Mouse (Mus musculus) heart, embryonic 16.5 days (tissue): Measurements from ENCODE around the gene Rnasel. TPM values are rescaled to one million over a fixed set of nuclear protein-coding genes. Genes with fewer than 3 reads are reported as not detected.
"Not testable (repeated sequence)": the region's sequence is repeated elsewhere in the genome, so short reads cannot be mapped to it uniquely, and the experiment has no call there.

Experiments used
- ATAC-seq: fragments of 200-750 bp; cut with Nextera tagmentation; replicated peaks from 2 replicates; pipeline ENCODE4 v1.8.0; 2017; ENCODE audit warnings: moderate number of reproducible peaks; ENCODE audit not compliant: insufficient read depth, low FRiP score; ENCODE audit errors: extremely low read depth
- H3K27ac ChIP-seq: fragments of 300-500 bp; sonication (generic); 2 replicates; pipeline ENCODE4 v1.5.1; 2014; ENCODE audit warnings: mild to moderate bottlenecking, low read length, control low read depth, moderate library complexity
- H3K27me3 ChIP-seq: fragments of 300-500 bp; sonication (generic); 2 replicates; pipeline ENCODE4 v1.6.1; 2014; ENCODE audit warnings: low read length, mixed read lengths; ENCODE audit not compliant: control insufficient read depth, insufficient read depth
- H3K36me3 ChIP-seq: fragments of 300-500 bp; sonication (generic); 2 replicates; pipeline ENCODE4 v1.6.1; 2014; ENCODE audit not compliant: control insufficient read depth, insufficient read depth
- H3K4me1 ChIP-seq: fragments of 300-500 bp; sonication (generic); 2 replicates; pipeline ENCODE4 v1.6.1; 2014; ENCODE audit warnings: low read length, mixed read lengths; ENCODE audit not compliant: control insufficient read depth, insufficient read depth
- H3K4me2 ChIP-seq: fragments of 300-500 bp; sonication (generic); 2 replicates; pipeline ENCODE4 v1.6.1; 2014; ENCODE audit warnings: low read depth, mild to moderate bottlenecking, control low read depth, low read length
- H3K4me3 ChIP-seq: fragments of 300-500 bp; sonication (generic); 2 replicates; pipeline ENCODE4 v1.5.1; 2014; ENCODE audit warnings: mild to moderate bottlenecking, control low read depth, low read length
- H3K9ac ChIP-seq: fragments of 300-500 bp; sonication (generic); 2 replicates; pipeline ENCODE4 v1.6.1; 2014; ENCODE audit warnings: low read length, control low read depth
- H3K9me3 ChIP-seq: fragments of 300-500 bp; sonication (generic); replicated peaks from 2 replicates; pipeline ENCODE4 v1.6.1; 2016; ENCODE audit warnings: low read length; ENCODE audit not compliant: control insufficient read depth
- WGBS: fragments of 180-500 bp; shearing (Covaris S2); extraction: QIAGEN DNeasy Blood & Tissue Kit; methylation state at CpG from one replicate; pipeline ENCODE4 v1.1.7; 2014; 5-methylcytosine and 5-hydroxymethylcytosine counted together
- polyA plus RNA-seq: library from polyadenylated mRNA; unstranded; fragments of >200 nt; fragmentation: Nextera tagmentation; extraction: Ambion mirVana; gene quantifications from 2 replicates; pipeline ENCODE4 v1.2.1, GENCODE M21; 2015

Gene Rnasel
- polyA plus RNA-seq, 1 experiment from 2014 or later, result 28.2 TPM

DNA sequence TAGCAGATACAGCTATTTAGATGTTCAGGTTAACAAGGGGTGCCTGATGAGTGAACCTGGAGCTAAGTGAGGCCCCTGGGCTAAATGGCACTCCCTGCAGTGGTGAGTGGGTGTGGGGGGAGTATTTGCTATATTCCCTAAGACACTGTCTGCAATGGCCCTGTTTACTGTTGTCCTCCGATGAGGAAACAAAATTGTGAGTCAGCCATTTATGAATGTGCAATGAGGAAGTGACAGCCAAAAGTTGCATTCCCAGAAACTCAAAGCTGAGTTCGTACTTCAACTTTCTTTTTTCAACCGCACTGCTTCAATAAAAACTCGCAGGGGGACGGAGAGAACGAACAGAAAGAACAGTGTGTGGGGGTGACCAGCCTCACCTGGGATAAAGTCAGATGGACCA is 3.3 kb downstream of the Rnasel start:
- 79% methylated on average over 6 of the region's 6 CpGs for WGBS
- Histone ChIP-seq H3K36me3 (peaks cover 7% of the 10 kb centered on the region; the same call in 1 of the 2 replicates), H3K27ac (peak overlapping the region; percentile 71), H3K4me1 (peaks cover 25% of the 10 kb centered on the region), H3K27me3 (no peaks in the 10 kb centered on the region; the same call in 1 of the 2 replicates), H3K4me3 (peak overlapping the region; percentile 48), H3K9me3 (no peaks in the 10 kb centered on the region), H3K4me2 (peak overlapping the region; percentile 63), H3K9ac (peak overlapping the region; percentile 65)
- no peak for ATAC-seq

- ATAC-seq, result no peak
Observed at GRCm38 (mm10) chr1:153753725-153754464, 4.7 kb downstream of the Rnasel start.

GRCm38 (mm10) chr1:153764136-153764535 is 14.9 kb downstream of the Rnasel start:
- peaks cover 10% of the 10 kb centered on the region; the same call in 1 of the 2 replicates for H3K36me3 ChIP-seq
- H3K4me1 ChIP-seq, result no peaks in the 10 kb centered on the region
- no peak overlapping the region for H3K4me3 ChIP-seq
- no peak overlapping the region for H3K4me2 ChIP-seq
- no peak for ATAC-seq
- H3K9me3 ChIP-seq, result no peaks in the 10 kb centered on the region
- no peak overlapping the region for H3K9ac ChIP-seq
- no peaks in the 10 kb centered on the region for H3K27me3 ChIP-seq
- WGBS, result 80% methylated on average over 11 of the region's 11 CpGs
- H3K27ac ChIP-seq, result no peak overlapping the region

More at GRCm38 (mm10) chr1:153753725-153754464, 4.7 kb downstream of the Rnasel start:
- H3K4me1 ChIP-seq, result peaks cover 16% of the 10 kb centered on the region
- no peak overlapping the region for H3K27ac ChIP-seq
- H3K4me3 ChIP-seq, result no peak overlapping the region
- H3K9me3 ChIP-seq, result no peaks in the 10 kb centered on the region
- WGBS, result 62% methylated on average over 25 of the region's 25 CpGs
- no peak overlapping the region for H3K4me2 ChIP-seq
- H3K27me3 ChIP-seq, result no peaks in the 10 kb centered on the region; the same call in 1 of the 2 replicates
- H3K36me3 ChIP-seq, result peaks cover 13% of the 10 kb centered on the region; the same call in 1 of the 2 replicates
- no peak overlapping the region for H3K9ac ChIP-seq

DNA sequence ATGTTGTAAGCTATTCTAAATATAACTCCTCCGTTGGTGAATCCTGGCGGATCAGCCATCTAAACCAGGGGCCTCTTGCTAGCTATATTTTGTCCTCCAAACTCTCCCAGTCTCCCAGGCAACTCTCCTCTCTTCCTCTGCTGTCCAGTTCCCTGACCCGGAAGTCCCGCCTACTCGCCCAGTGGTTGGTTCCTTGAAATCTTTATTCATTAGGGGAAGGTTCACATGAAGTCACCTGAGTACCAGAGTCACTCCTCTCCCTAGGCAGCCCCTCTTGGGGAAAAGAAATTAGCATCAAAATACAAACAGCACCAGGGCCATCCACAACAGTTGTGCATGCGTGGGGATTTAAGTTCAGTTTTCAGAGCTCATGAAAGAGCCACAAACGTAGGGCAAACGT is 17.1 kb downstream of the Rnasel start:
- no peaks in the 10 kb centered on the region for H3K4me1 ChIP-seq
- H3K36me3 ChIP-seq, result peaks cover 5% of the 10 kb centered on the region; the same call in 1 of the 2 replicates
- H3K4me2 ChIP-seq, result no peak overlapping the region
- 44% methylated on average over 8 of the region's 8 CpGs for WGBS
- H3K27me3 ChIP-seq, result no peaks in the 10 kb centered on the region
- ATAC-seq, result no peak
- no peak overlapping the region for H3K27ac ChIP-seq
- H3K4me3 ChIP-seq, result no peak overlapping the region
- H3K9ac ChIP-seq, result no peak overlapping the region
- no peaks in the 10 kb centered on the region for H3K9me3 ChIP-seq

DNA sequence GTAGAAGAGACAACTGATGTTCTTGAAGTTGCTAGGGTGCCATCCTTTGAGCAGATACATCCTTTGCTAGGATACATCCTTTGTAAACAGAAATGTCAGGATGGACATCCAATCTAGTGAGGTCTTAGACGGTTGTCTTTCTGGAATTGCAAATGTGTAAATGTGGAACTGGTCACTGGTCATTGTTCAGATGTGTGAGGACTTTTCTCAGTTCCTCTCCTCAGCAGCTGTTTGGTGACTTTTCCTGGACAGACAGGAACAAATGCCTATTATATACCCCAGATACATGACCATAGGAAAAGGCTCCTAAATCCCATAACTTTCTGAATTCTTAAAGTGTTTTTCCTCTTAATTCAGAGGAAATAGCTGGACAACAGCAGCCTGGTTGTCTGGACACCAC is 18.1 kb downstream of the Rnasel start:
- Histone ChIP-seq H3K27ac (no peak overlapping the region), H3K4me1 (no peaks in the 10 kb centered on the region), H3K36me3 (peaks cover under 1% of the 10 kb centered on the region; the same call in 1 of the 2 replicates), H3K4me2 (no peak overlapping the region), H3K9ac (no peak overlapping the region), H3K27me3 (no peaks in the 10 kb centered on the region), H3K9me3 (no peaks in the 10 kb centered on the region), H3K4me3 (no peak overlapping the region)
- 87% methylated on average over 1 of the region's 1 CpGs for WGBS
- no peak for ATAC-seq

GRCm38 (mm10) chr1:153768465-153768864 is 19.2 kb downstream of the Rnasel start:
- no peaks in the 10 kb centered on the region for H3K9me3 ChIP-seq
- H3K9ac ChIP-seq, result no peak overlapping the region
- H3K36me3 ChIP-seq, result no peaks in the 10 kb centered on the region
- no peaks in the 10 kb centered on the region for H3K4me1 ChIP-seq
- H3K27me3 ChIP-seq, result no peaks in the 10 kb centered on the region
- H3K4me2 ChIP-seq, result no peak overlapping the region
- H3K27ac ChIP-seq, result no peak overlapping the region
- ATAC-seq, result no peak
- 74% methylated on average over 5 of the region's 5 CpGs for WGBS
- no peak overlapping the region for H3K4me3 ChIP-seq

GRCm38 (mm10) chr1:153769571-153769970 is 20.3 kb downstream of the Rnasel start:
- not testable (repeated sequence) for H3K4me2 ChIP-seq, H3K9me3 ChIP-seq, H3K4me3 ChIP-seq, H3K27me3 ChIP-seq, ATAC-seq, H3K27ac ChIP-seq, H3K9ac ChIP-seq, H3K36me3 ChIP-seq, H3K4me1 ChIP-seq
- 56% methylated on average over 6 of the region's 6 CpGs for WGBS

DNA sequence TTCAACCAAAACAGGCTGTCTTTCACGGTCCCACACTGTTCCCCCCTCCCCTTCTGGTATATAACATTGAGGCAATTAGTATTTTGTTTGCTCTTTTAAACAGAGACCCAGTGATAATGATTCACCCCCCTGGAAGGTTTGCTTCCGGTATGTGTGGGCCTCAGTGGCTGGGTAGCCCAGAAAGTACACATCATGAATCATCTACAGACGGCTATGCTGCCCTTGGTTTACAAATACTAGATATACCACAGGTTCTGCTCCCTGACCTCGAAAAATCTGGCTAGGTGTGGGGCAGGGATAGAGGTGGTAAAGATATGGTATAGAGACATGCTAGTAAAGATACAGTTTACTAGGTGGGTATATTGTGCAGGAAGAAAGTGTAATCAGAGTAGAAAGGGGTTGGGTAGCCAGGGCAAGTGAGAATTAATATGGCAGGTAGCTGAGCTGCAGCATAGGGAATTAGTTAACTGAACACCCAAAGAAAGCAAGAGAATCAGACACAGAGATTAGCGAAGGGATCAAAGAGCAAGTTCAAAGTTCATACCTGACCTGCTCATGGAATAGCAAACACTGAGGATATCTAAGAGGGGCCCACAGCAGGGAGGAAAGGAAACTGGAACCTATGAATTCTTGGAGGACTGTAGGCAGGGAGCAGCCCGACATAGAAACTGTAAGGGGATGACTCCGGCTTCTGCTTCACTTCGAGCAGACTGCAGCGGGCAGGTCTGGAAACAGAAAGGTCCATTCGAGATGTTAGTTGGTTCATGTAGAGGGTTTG is 21.0 kb downstream of the Rnasel start:
- Histone ChIP-seq H3K9ac (no peak overlapping the region), H3K27me3 (no peaks in the 10 kb centered on the region), H3K27ac (no peak overlapping the region), H3K9me3 (no peaks in the 10 kb centered on the region), H3K4me2 (no peak overlapping the region), H3K4me3 (no peak overlapping the region), H3K4me1 (no peaks in the 10 kb centered on the region), H3K36me3 (no peaks in the 10 kb centered on the region)
- 73% methylated on average over 10 of the region's 10 CpGs for WGBS
- no peak for ATAC-seq

GRCm38 (mm10) chr1:153770776-153771167 is 21.5 kb downstream of the Rnasel start:
- no peaks in the 10 kb centered on the region for H3K9me3 ChIP-seq
- WGBS, result 88% methylated on average over 1 of the region's 1 CpGs
- no peak overlapping the region for H3K9ac ChIP-seq
- H3K4me1 ChIP-seq, result no peaks in the 10 kb centered on the region
- H3K36me3 ChIP-seq, result no peaks in the 10 kb centered on the region
- H3K4me3 ChIP-seq, result no peak overlapping the region
- H3K27ac ChIP-seq, result no peak overlapping the region
- no peaks in the 10 kb centered on the region for H3K27me3 ChIP-seq
- H3K4me2 ChIP-seq, result no peak overlapping the region
- no peak for ATAC-seq
